Mouse (Mus musculus) embryo, embryonic 9.5 days (tissue): ENCODE measurements around the gene Lysmd4.

Experiments used
- DNase-seq: peaks from one replicate; pipeline ENCODE4 v3.0.0-alpha.2; 2017; ENCODE audit errors: extremely low spot score

The Lysmd4 gene

DNA sequence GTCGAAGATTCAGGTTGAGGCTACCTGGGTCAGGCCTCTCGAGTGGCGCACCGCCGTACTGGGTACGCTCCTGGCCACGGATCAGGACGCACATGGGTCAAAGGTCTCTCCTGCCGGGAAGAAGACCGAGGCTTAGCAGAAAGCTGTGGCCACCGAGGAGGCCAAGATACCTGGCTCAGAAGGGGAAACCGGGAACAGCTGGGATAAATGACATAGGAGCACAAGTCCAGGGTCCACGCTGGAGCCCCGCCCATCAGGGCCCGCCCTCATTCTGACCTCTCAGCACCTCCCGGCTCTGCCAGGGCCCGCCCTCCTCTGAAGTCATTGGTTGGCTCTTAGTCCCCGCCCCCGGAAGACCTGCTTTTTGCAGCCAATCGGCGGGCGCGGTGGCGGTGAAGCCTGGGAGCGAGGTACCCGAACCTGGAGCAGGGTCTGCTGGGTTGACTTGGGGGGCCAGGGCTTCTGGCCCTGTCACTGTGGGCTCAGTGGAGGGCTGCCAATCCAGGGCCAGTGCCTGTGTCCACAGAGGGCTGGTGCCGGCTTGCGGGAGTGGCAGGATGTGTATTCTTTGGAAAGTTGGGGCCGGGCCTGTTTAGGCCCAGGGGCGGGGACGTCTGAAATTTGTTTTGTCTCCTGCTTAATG, at the start of gene Lysmd4:
Lysmd4 (plus strand) TSS at position 325 of the 643 bp plus-strand sequence.
- peak; percentile 93 for DNase-seq

DNA sequence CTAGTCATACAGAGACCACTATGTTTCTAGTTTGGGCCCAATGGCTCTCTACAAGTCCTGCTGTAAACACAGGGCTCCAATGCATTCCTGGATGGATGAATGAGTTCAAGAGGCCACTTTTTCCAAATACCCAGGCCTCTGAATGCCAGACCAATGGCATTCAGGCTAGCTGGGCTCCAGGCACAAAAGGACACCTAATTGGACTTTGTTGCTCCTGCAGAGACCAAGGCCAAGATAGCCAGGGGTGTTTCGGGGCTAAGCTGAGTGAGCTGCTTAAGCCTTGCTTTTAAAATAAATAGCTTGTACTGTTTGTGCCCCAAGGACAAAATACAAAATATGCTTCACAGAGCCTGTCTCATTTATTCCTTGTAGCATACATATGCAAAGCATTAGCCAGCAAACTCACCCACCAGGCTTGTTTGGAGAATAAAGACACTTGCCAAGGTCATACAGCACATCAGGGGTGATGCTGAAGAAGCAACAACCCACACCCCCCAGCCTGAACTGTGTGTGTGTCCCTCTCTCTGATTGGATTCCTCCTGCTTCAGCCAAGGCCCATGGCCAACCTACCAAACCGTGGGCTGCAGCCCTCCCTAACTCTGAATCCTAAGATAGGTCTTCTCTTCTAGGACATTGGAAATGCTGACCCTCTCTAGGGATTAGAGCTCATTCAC, 48.7 kb upstream of the Lysmd4 start:
- no peak for DNase-seq

DNA sequence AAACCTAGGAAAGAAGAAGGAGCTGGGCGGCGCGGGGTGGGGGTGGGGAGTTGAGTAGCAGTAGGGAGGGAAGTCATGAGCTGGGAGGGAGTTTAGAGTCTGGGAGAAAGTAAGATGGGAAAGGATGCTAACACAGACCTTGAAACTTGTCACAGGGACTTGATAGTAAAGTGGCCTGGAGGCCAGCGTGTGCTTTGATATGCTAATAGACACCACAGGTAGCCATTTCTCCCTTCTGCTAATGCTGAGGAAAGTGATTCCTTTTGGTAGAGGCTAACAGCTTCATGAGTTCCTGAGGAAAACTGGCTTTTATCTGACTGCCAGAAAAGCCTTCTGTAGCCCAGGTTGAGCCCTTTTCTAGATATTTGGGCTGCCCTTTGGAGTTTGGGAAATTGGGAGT, 38.6 kb upstream of the Lysmd4 start:
- DNase-seq: no peak

- peak; percentile 56 for DNase-seq
Measured at GRCm38 (mm10) chr7:67199412-67199811, 22.9 kb upstream of the Lysmd4 start.

GRCm38 (mm10) chr7:67203625-67204024, 18.7 kb upstream of the Lysmd4 start:
- DNase-seq: no peak

- no peak for DNase-seq
Measured at GRCm38 (mm10) chr7:67205734-67206425, 16.5 kb upstream of the Lysmd4 start.

DNA sequence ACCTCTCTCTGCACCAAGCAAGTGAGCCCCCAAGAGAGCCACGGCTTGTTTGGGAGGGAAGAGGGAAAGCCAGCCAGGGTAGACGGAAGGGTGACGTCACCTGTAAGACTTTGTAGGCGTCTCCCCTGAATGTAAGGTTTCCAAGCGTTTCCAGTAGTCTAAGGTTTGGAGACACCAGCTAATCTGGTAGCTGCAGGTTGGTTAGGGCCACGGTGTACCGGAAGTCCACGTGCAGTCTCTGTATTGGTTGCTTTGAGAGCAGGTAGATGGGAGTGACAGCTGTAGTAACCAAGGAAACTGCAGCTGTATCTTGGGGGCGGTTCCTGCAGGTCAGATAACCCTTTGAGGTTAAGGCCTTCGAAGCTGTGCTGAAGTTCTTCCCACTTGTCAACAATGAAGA, 15.8 kb upstream of the Lysmd4 start:
- no peak for DNase-seq

DNA sequence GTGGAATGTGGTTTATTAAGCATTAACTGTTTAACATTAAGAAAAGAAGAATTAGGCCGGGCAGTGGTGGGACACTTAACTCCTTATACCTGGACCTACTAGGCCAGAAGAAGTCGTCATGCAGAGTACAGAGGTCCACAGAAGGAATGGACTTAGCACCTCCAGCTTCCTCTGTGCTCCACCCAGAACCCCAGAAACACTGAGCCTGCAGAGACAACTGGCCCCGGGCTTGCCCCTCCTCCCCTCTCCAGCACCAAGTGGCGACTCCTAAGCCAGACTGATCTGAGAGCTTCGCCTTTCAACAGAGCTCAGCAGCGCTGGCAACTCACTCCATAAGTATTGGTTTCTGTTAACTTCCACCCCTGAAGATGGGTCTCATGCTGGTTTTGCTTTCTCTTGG, 14.6 kb upstream of the Lysmd4 start:
- DNase-seq: no peak

- no peak for DNase-seq
Measured at GRCm38 (mm10) chr7:67208317-67208716, 14.0 kb upstream of the Lysmd4 start.

DNA sequence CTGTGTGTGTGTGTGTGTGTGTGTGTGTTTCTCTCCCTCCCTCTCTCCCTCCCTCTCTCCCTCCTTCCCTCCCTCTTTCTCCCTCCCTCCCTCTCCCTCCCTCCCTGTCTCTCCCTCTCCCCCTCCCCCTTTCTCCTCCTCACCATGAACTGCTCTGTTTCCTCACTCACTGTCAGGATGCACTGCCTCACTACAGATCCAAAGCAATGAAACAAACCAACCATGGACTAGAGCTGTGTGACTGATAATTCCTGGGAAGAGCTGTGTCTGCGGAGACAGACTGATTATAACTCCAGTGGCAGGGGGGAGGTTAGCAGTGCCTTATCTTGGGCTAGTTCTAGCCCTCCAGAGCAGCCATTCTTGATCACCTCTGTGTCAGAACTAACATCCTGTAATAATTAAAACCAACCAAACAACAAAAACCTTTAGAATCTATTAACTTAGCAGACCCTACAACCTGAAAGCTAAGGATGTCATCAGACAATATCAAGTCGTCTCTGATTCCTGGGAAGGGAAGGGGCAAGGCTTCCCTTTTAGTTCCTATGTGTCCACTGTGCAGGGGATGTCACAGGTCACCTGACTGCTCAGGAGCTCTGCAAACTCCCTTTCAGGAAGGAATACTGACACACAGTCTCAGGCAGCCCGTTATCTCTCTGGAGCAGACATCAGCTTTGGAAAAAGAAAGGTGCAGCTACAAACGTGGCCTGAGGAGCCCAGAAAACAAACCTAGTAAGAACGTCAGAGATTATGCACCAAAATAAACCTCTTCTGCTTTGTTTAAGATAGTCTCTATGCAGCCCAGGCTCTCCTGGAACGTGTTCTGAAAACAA, 12.1 kb upstream of the Lysmd4 start:
- DNase-seq: no peak

GRCm38 (mm10) chr7:67211341-67211740, 11.0 kb upstream of the Lysmd4 start:
- DNase-seq: peak; percentile 36

GRCm38 (mm10) chr7:67211971-67212370, 10.4 kb upstream of the Lysmd4 start:
- peak; percentile 19 for DNase-seq

DNA sequence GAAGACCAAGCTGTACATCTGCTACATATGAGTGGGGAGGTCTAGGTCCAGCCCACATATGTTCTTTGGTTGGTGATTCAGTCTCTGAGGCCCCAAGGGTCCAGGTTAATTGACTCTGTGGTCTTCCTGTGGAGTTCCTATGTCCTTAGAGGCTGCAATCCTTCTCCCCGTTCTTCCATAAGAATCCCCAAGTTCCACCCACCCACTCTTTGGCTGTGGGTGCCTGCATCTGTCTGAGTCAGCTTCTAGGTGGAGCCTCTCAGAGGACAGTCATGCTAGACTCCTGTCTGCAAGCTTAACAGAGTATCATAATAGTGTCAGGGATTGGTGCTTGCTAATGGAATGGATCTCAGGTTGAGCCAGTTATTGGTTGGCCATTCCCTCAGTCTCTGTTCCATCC, 8.8 kb upstream of the Lysmd4 start:
- no peak for DNase-seq

- no peak for DNase-seq
Measured at GRCm38 (mm10) chr7:67216351-67216750, 6.0 kb upstream of the Lysmd4 start.

GRCm38 (mm10) chr7:67217025-67217424, 5.3 kb upstream of the Lysmd4 start:
- peak; percentile 64 for DNase-seq

GRCm38 (mm10) chr7:67225943-67226625, 3.7 kb downstream of the Lysmd4 start:
- DNase-seq: no peak

- DNase-seq: no peak
Measured at GRCm38 (mm10) chr7:67227538-67227937, 5.2 kb downstream of the Lysmd4 start.

DNA sequence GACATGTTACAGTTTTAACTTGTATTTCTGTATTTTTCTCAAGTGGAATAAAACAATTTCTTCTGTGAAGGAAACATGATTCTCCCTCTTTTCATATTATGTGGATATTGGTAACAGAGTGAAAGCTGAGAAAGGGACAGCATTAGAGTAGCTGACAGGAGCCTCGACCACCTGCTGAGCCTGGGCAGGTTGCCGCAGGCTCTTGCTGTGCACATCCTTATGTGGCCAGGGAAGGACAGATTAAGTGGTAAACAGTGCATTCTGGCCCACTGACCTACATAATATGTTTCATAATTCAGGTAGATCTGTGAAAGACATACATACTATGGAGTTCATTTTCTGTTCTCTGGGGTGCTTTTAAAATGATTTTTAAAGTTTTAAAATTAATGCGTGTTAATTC, 6.0 kb downstream of the Lysmd4 start:
- DNase-seq: no peak

DNA sequence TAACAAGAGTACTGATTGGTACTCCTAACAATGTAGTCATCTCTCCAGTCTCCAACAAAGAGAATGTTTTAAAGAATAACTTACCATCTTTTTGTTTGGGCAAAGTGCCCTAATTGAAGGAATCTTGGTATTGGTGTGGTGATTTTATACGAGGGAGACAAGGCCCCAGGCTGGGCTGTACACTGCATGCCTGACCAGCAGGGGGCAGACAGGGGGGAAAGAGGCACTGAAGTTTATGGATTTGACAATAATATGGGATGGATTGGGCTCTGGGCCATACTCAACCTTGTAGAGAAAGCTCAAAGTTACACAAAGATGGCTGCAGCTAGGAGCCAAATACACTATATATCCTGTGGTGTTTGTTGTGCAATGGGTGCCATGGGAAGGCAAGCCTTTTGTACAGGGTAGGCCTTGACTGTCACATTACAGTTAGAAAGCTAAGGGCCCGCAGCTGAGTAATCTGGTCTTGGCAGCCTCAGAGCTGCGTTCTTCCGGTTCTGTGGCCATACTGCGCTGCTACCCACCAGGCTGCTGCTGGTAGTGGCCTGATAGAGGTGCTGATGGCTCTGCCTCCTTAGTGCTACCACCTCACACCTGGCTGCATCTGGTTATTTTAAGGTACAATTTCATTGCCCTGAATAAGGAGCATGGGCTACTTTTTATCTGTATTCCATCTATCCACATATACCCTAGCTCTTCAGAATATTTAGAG, 6.7 kb downstream of the Lysmd4 start:
- DNase-seq: peak; percentile 48

DNA sequence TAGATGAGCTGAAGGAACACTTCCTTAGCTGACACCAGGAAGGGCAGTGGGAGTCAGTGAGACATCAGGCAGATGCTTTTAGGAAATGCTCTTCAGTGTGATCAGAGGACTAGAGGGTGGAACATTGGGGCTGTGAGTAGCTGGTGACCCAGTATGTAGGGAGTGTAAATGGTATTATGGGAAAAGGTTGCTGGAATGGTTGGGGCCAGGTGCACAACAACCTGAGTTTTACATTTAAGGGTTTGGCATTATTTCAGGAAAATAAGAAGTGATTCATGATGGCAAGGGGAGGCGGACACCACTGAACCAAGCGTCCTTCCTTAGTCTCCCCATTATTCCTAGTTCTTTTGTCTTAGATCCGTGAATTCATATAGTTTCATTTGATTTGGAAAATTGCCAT, 7.4 kb downstream of the Lysmd4 start:
- no peak for DNase-seq

DNA sequence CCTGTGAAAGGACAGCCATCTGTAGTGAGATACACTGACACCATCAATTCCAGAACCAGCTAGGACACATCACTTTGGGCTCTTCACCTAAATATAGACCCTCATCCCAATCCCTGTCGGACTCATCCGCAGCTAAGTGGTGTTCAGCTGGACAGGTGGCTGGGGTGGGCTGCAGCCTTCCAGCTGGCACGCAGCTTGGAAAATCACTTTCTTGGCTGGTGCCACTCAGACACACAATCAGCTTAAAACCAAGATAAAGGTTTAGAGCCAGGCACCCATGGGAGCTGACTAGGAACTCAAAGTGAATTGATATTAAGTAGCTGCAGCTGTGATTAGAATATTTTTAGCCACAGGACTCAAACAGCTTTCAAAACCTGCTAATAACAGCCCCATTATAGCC, 7.9 kb downstream of the Lysmd4 start:
- DNase-seq: no peak
